Mouse (Mus musculus): Measurements from ENCODE around the gene Osbpl10.
"Not testable (repeated sequence)": the region's sequence is repeated elsewhere in the genome, so short reads cannot be mapped to it uniquely, and the experiment has no call there.

The Osbpl10 gene

GRCm38 (mm10) chr9:114978281-114979111, at the start of gene Osbpl10:
Gene Osbpl10, plus strand, starts transcription at chr9:114978569.
- DNase-seq, result peak; percentile 62 to 66

DNA sequence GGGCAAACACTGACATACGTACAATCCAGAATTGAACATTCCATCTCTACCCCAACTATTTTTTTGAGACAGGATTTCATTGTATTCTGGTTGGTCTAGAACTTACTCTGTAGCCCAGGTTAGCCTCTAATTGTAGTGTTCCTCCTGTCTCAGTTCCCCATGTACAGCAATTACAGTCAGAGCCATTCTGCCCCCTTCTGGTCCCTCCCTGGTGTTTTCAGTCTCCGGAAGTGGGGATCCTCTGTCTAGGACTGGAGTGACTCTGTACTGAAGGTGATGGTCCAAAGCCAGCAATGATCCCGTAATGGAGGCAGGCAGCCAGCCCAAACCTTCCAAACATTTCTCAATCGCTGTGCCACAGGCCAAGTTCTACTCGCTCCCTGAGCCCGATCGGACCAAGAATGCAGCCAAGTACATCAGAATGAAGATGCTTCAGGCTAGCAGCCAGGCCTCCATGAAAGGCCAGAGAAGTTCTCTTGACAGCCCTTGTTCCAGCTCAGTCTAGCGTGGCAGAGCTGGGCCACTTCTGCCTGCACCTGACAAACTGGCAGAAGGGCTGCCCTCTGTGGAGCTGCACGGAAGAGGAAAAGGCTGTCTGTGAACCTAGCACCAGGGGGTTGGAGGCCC, 47.8 kb upstream of the Osbpl10 start:
- DNase-seq, result peak; percentile 32 to 40

GRCm38 (mm10) chr9:114932607-114933006, 45.8 kb upstream of the Osbpl10 start:
- no peak for DNase-seq

GRCm38 (mm10) chr9:114933037-114933722, 45.2 kb upstream of the Osbpl10 start:
- peak in 1 of 2 experiments; percentile 50 for DNase-seq

GRCm38 (mm10) chr9:114933723-114934171, 44.6 kb upstream of the Osbpl10 start, which contains the start of gene Gpd1l:
Gene Gpd1l, minus strand, starts transcription at chr9:114933987.
- peak; percentile 93 to 97 for DNase-seq

DNA sequence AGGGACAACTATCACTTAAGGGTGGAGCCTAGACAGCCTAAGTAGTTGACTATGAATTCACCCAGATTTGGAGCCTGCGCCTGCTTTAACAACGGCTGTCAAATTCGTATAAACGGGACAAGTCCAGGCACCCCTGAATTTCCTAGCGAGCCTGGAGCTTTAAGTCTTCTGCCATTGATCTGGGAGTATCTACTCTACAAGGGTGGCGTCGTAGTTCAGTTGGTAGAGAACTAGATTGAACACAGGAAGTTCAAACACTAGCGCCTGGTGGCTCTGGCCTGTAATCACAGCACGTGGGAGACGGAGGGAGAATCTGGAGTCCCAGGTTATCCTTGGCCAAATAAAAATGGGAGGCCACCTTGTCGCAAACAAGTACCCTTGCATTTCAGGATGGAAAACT, 44.1 kb upstream of the Osbpl10 start:
- DNase-seq, result no peak

GRCm38 (mm10) chr9:114935321-114935720, 43.0 kb upstream of the Osbpl10 start:
- no peak for DNase-seq

DNA sequence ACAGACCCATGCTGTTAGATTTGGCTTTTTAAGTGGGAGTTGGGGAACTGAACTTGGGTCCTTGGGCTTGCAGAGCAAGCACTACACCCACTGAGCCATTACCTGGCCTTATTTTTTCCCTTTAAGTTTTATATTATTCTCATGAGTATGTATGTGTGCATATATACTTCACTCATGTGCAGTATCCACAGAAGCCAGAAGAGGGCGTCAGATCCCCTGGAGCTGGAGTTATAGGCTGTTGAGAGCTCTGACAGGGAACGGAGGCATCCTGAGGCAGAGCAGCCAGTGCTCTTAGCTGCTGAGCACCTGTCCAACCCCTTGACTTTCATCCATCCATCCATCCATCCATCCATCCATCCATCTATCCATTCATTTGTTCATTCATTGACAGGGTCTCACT, 41.7 kb upstream of the Osbpl10 start:
- DNase-seq, result no peak

- no peak for DNase-seq
Observed at GRCm38 (mm10) chr9:114944642-114945041, 33.7 kb upstream of the Osbpl10 start.

DNA sequence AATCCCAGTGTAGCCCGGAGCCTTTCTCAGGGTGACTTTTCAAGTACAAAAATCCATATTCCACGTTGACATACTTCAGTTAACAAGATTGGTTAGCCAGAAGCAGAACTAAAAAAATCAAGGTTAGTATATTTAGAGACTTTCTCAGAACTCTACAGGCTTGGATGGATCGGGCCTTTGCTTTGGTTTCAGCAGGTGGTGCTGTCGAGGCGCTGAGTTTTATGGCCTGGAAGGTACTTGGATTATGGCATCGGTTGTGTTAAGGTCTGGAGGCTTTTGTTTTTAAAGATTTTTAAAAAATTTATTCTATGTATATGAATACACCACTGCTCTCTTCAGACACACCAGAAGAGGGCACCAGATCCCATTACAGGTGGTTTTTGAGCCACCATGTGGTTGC, 32.8 kb upstream of the Osbpl10 start:
- DNase-seq, result no peak

DNA sequence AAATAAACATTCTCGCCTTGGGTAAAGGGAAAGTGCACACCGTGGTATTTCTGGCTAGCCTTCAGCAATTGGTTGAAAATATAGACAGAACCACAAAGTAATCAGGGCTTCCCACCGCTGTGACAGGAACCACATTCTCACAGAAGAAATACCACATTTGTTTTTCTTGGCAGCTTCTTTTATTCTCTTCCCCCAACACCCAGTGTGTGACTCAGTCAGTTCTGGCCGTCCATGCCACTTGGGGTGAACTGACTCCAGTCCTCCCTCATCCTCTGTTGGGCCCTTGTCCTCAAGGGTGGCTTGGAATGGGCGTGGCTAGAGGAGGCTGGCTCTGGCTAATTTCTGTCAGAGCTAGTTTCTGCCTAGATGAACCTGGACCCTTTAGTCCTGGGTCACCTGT, 30.0 kb upstream of the Osbpl10 start:
- DNase-seq, result no peak

GRCm38 (mm10) chr9:114952866-114953265, 25.5 kb upstream of the Osbpl10 start:
- DNase-seq, result no peak

- DNase-seq, result no peak
Observed at GRCm38 (mm10) chr9:114955340-114955739, 23.0 kb upstream of the Osbpl10 start.

DNA sequence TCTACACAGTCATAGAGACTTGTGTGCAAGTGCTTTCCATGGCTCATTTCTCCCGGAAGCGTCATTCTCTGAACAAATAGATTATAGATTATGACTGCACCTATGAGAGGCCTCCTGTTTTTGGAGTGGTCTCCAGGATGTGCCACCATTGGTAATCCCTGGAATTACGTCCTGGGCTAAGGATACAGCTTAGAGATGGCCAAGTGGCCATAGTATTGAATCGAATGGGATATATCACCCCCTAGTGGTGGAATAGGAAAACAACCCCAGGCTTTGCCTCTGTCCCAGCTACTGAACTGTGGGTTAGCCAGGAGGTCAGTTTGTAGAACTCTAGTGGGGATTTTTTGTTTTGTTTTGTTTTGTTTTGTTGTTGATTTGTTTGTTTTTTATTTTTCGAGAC, 21.4 kb upstream of the Osbpl10 start:
- peak in 1 of 2 experiments; percentile 40 for DNase-seq

DNA sequence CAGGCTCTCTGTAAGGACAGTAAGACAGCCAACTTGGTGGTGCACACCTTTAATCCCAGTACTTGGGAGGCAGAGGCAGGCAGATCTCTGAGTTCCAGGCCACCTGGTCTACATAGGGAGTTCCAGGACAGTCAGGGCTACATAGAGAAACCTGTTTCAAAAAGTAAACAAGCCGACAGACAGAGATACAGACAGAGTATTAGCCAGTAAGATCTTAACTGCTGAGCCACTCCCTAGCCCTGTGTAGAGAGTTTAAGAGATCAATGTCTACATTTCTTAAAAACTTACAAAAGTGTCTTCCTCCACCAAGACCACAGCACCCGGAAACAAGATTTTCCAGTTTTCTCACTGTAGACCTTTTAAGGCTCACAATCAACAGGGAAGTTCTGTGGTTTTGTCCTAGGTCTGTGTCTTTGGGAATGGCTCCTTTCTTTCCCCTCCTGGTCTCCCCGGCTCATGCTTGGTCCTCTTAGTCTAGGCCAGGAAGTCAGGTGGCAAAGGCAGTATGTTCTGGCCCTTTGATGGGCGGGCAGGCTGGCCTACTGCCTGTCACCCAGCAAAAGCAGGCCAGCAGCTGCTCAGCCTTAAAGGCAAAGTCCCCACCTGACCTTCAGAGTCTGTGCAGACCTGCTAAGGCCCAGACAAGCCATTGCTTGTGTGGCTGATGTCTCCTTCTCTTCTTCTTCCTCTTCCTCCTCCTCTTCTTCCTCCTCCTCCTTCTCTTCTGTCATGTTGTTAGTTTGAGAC, 18.2 kb upstream of the Osbpl10 start:
- DNase-seq, result no peak

- DNase-seq, result no peak
Observed at GRCm38 (mm10) chr9:114960844-114961243, 17.5 kb upstream of the Osbpl10 start.

DNA sequence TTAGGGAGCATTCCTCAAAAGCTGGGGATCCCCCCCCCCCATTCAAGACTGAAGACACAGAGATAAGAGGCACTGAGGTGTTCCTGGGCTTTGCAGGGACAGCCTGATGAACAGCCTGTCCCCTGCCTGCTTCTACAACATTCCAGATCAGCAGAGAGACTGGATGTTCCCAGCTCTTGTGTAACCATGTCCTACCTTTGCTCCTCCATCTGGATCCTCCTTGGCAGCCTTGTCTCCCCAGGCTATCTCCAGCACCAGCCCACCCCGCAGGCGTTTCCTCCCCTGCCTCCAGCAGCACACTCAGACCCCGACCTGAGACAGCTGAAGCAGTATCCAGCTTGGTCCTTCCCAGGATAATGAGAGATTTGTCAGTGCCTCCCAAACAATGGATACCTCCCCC, 14.3 kb upstream of the Osbpl10 start:
- DNase-seq, result no peak

GRCm38 (mm10) chr9:114966286-114966685, 12.1 kb upstream of the Osbpl10 start:
- not testable (repeated sequence) for DNase-seq

DNA sequence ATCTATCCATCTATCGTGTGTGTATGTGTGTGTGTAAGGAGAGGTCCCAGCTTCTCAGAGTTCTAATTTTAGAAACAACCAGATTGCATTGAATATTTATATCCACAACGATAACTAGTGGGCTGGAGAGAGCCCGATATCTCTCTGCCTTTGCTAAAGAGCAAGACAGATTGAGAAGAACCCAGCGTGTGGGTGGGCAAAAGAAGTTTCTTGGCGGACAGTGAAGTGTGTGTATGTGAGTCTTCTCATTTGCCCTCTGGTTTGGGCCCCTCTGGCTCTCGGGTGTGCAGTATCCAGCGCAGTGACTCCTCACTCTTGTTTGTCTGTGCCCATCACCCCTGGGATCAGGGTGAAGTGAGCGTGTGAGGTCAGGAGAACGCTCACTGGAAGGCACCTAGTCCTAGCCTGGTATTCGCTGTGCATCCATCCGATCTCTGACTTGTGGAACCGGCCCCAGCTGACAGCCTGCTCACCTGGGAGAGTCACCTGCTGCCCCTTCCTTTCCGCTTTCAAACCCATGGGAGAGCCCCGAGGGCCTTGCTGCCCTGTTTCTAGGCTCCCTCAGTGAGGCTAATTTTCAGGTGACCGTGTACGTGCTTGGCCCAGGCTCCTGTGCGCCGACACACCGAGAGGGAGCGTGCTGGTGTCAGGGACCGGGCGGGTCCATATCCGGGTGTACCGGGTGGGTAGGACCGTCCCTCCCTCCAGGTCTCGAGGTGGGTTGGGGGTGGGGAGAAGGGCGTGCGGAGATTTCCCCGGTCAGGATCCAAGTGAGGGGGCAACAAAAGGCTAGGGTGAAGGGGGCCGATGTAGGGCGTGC, 698 bp upstream of the Osbpl10 start:
- peak; percentile 57 to 59 for DNase-seq

GRCm38 (mm10) chr9:114979969-114980368, 1.6 kb downstream of the Osbpl10 start:
- no peak for DNase-seq

DNA sequence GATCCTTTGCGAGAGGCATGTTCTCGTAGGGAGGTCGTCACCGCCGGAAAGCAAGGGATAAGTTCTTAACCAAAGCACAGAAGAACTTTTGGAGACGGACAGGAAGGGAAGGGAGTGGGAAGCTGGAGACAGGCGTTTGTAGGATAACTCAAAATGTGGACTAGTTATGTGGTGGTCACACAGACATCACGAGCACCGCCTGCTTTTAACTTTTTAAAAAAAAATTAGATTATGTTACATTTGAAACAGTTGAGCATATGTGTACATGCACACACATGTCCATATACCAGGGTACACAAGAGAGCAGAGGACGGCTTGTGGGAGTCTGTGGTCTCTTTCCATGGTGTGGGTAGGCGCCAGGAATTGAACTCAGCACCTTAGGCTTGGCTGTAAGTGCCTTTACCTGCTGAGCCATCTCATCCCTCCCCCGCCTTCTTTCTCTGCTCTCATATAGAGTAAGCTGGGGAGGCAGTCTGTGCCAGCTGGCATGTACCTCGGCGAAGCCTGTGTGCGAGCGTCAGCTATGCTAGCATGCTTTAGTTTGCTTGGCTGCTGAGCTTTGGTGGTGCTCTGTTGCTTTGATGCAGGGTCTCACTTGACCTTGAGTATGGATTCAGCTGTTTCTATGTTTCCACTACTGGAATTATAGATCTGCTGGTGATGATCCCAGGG, 4.5 kb downstream of the Osbpl10 start, which contains the start of gene Rps27rt:
Gene Rps27rt (minus strand): TSS at position 51 of the 672 bp plus-strand sequence.
- no peak for DNase-seq
